Mouse (Mus musculus): ENCODE data around the gene Nucb1. TPM values are rescaled to one million over a fixed set of nuclear protein-coding genes. Genes with fewer than 3 reads are reported as not detected.
A peak's percentile ranks its signal among the peaks of the same experiment; 100 is the strongest.

Gene Nucb1
- polyA plus RNA-seq, 1 experiment from 2014 or later: 190 TPM

GRCm38 (mm10) chr7:45509181-45509882 is 874 bp downstream of the Nucb1 start:
- WGBS: 16% methylated on average over 19 of the region's 19 CpGs
- peaks cover 17% of the 10 kb centered on the region for H3K4me1 ChIP-seq (ENCODE audit: control insufficient read depth, insufficient read depth, low read length)
- peak overlapping the region; percentile 91 for H3K4me2 ChIP-seq (replicated peaks; ENCODE audit: low read depth, low read length)
- no peaks in the 10 kb centered on the region for H3K9me3 ChIP-seq (ENCODE audit: control insufficient read depth, low read length)
- H3K27ac ChIP-seq (ENCODE audit: low read depth, low read length): peak overlapping the region; percentile 92; the same call in 1 of the 2 replicates
- H3K9ac ChIP-seq (ENCODE audit: low read depth, low read length): peak overlapping the region; percentile 75
- ATAC-seq (ENCODE audit: low FRiP score, low TSS enrichment): peak; percentile 15; the same call in 1 of the 2 replicates
- peaks cover 18% of the 10 kb centered on the region for H3K36me3 ChIP-seq (ENCODE audit: control insufficient read depth, insufficient read depth, low read length)
- no peaks in the 10 kb centered on the region for H3K27me3 ChIP-seq (ENCODE audit: control insufficient read depth, insufficient read depth, low read length)
- H3K4me3 ChIP-seq (ENCODE audit: low read length): peak overlapping the region; percentile 62

DNA sequence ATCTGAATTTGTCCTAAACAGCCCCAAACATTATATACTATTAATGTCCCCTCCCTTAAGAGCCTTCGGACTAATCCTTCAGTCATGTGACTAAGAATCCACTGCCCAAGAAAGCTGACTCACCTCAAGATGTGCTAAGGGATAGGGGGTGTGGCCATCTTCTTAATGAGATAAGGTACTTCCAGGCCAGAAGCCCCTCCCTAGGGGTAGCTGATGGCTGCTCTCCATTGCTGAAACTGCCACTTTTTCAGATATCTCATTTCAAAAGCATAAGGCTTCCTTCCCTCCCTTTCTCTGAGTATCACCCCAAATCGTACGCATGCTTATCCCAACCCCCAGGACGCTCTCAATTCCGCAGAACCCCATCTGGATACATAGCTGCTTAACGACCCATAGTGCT is 1.6 kb downstream of the Nucb1 start:
- no peak for ATAC-seq (ENCODE audit: low FRiP score, low TSS enrichment)
- peak overlapping the region; percentile 62; the same call in 1 of the 2 replicates for H3K4me3 ChIP-seq (ENCODE audit: low read length)
- peak overlapping the region; percentile 29; the same call in 1 of the 2 replicates for H3K9ac ChIP-seq (ENCODE audit: low read depth, low read length)
- H3K27me3 ChIP-seq (ENCODE audit: control insufficient read depth, insufficient read depth, low read length): no peaks in the 10 kb centered on the region
- peak overlapping the region; percentile 91 for H3K4me2 ChIP-seq (replicated peaks; ENCODE audit: low read depth, low read length)
- 46% methylated on average over 6 of the region's 6 CpGs for WGBS
- peaks cover 17% of the 10 kb centered on the region for H3K4me1 ChIP-seq (ENCODE audit: control insufficient read depth, insufficient read depth, low read length)
- H3K36me3 ChIP-seq (ENCODE audit: control insufficient read depth, insufficient read depth, low read length): peaks cover 22% of the 10 kb centered on the region
- no peaks in the 10 kb centered on the region for H3K9me3 ChIP-seq (ENCODE audit: control insufficient read depth, low read length)
- H3K27ac ChIP-seq (ENCODE audit: low read depth, low read length): no peak overlapping the region; the same call in 1 of the 2 replicates

GRCm38 (mm10) chr7:45507583-45507982 is 2.6 kb downstream of the Nucb1 start:
- ATAC-seq (ENCODE audit: low FRiP score, low TSS enrichment): no peak
- no peak overlapping the region for H3K4me2 ChIP-seq (replicated peaks; ENCODE audit: low read depth, low read length)
- H3K9ac ChIP-seq (ENCODE audit: low read depth, low read length): no peak overlapping the region
- no peak overlapping the region for H3K27ac ChIP-seq (ENCODE audit: low read depth, low read length)
- H3K9me3 ChIP-seq (ENCODE audit: control insufficient read depth, low read length): no peaks in the 10 kb centered on the region
- H3K4me1 ChIP-seq (ENCODE audit: control insufficient read depth, insufficient read depth, low read length): peaks cover 17% of the 10 kb centered on the region
- no peaks in the 10 kb centered on the region for H3K27me3 ChIP-seq (ENCODE audit: control insufficient read depth, insufficient read depth, low read length)
- 88% methylated on average over 6 of the region's 6 CpGs for WGBS
- no peak overlapping the region for H3K4me3 ChIP-seq (ENCODE audit: low read length)
- peaks cover 26% of the 10 kb centered on the region for H3K36me3 ChIP-seq (ENCODE audit: control insufficient read depth, insufficient read depth, low read length)

DNA sequence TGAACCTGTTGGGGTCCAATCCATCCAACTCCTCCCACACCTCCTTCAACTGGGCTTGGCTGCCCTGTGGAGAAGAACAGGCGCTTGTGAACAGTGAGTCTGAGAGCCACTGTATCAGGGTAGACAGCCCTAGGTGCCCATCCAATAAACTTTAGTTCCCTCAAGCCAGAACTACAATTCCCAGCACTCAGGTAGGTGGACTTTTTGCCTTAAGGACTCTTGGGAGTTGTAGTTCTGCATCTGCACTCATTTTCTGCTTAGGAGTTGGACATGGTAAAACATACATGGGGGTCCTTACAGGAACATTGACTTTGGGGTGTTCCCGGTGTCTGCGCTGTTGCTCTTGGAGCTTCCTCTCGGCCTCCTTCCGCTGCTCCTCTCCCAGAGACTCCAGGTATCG is 11.8 kb downstream of the Nucb1 start:
- Histone ChIP-seq H3K4me3 (ENCODE audit: low read length) (no peak overlapping the region), H3K4me1 (ENCODE audit: control insufficient read depth, insufficient read depth, low read length) (no peaks in the 10 kb centered on the region)
- WGBS: 93% methylated on average over 6 of the region's 6 CpGs

DNA sequence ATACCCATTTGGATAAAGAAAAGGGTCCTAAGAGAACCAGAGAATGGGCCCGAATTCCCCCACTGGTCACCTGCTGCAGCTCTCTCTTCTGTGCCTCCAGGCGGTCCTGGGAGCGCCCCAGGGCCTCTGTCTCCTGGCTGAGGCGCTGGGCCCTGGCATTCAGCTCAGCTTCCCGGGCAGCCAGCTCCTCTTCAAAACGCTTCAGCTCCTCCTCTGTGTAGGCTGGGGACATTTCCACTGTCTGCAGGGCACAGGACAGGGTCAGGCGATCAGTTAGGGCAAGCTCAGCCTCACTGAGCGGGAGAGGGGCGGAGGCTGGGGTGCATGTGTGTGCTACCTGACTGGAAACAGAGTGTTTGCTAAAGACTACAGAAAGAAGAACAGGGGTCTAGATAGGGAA is 15.7 kb downstream of the Nucb1 start:
- H3K27ac ChIP-seq (ENCODE audit: low read depth, low read length): no peak overlapping the region
- H3K9me3 ChIP-seq (ENCODE audit: control insufficient read depth, low read length): no peaks in the 10 kb centered on the region
- 0 out of 2 replicates have a peak, but pooled peaks cover 9% of the 10 kb centered on the region for H3K4me1 ChIP-seq (ENCODE audit: control insufficient read depth, insufficient read depth, low read length)
- no peak overlapping the region for H3K4me2 ChIP-seq (replicated peaks; ENCODE audit: low read depth, low read length)
- 86% methylated on average over 9 of the region's 9 CpGs for WGBS
- H3K27me3 ChIP-seq (ENCODE audit: control insufficient read depth, insufficient read depth, low read length): no peaks in the 10 kb centered on the region
- H3K36me3 ChIP-seq (ENCODE audit: control insufficient read depth, insufficient read depth, low read length): peaks cover 74% of the 10 kb centered on the region
- H3K9ac ChIP-seq (ENCODE audit: low read depth, low read length): no peak overlapping the region
- no peak overlapping the region for H3K4me3 ChIP-seq (ENCODE audit: low read length)
- no peak for ATAC-seq (ENCODE audit: low FRiP score, low TSS enrichment)

More for the DNA sequence above, 11.8 kb downstream of the Nucb1 start:
- ATAC-seq (ENCODE audit: low FRiP score, low TSS enrichment): no peak
- Histone ChIP-seq H3K9me3 (ENCODE audit: control insufficient read depth, low read length) (no peaks in the 10 kb centered on the region), H3K36me3 (ENCODE audit: control insufficient read depth, insufficient read depth, low read length) (peaks cover 90% of the 10 kb centered on the region), H3K27me3 (ENCODE audit: control insufficient read depth, insufficient read depth, low read length) (no peaks in the 10 kb centered on the region), H3K9ac (ENCODE audit: low read depth, low read length) (no peak overlapping the region), H3K4me2 (replicated peaks; ENCODE audit: low read depth, low read length) (no peak overlapping the region), H3K27ac (ENCODE audit: low read depth, low read length) (no peak overlapping the region)

DNA sequence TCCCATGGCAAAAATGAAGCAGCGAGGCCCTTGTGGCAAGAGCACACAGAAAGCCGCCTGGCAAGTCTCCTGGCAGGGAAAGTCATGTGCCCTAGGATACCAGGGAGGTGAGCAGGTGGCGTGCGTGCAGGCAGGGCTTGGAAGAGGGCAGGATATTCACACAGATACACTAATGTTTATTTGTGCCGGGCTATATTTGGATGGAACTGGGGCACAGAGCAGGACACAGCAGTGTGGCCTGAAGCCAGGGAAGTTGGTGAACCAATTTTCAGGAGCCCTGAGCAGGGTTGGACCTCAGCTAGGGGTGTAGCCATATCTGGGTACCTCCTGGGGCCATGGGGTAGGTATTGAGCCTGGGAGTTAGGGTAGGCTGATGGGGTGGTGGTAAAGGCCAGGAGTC is 17.3 kb downstream of the Nucb1 start:
- H3K27me3 ChIP-seq (ENCODE audit: control insufficient read depth, insufficient read depth, low read length): no peaks in the 10 kb centered on the region
- 95% methylated on average over 5 of the region's 5 CpGs for WGBS

DNA sequence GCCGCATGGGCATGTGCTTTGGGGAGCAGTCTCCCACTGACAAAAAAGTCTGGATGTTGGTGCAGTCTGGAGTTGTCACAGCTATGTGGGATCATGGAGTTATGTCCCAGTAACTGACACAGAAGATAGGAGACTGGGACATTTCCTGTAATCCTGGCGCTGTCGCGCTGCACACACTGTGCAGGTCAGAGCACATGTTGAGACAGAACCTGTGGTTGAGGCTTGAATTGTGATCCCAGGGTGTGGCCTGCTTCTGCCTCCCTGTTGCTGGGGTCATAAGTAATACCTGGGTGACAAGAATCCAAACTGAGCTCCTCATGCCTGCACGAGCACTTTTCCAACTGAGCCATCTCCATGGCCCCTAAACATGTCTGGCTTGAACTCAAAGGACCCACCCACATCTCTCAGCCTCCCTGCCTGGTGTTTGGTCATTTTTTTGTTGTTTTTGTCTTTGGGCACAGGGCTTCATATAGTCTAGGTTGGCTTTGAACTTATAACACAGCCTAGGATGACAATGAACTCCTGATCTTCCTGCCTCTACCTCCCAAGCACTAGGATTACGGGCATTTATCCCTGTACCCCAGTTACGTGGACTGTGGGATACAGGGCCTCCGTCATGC is 17.9 kb downstream of the Nucb1 start:
- no peak overlapping the region for H3K4me3 ChIP-seq (ENCODE audit: low read length)
- 96% methylated on average over 8 of the region's 8 CpGs for WGBS
- H3K27ac ChIP-seq (ENCODE audit: low read depth, low read length): no peak overlapping the region
- peaks cover 52% of the 10 kb centered on the region for H3K36me3 ChIP-seq (ENCODE audit: control insufficient read depth, insufficient read depth, low read length)
- H3K9ac ChIP-seq (ENCODE audit: low read depth, low read length): no peak overlapping the region
- H3K4me2 ChIP-seq (replicated peaks; ENCODE audit: low read depth, low read length): no peak overlapping the region
- no peaks in the 10 kb centered on the region for H3K9me3 ChIP-seq (ENCODE audit: control insufficient read depth, low read length)
- no peaks in the 10 kb centered on the region for H3K27me3 ChIP-seq (ENCODE audit: control insufficient read depth, insufficient read depth, low read length)
- no peak for ATAC-seq (ENCODE audit: low FRiP score, low TSS enrichment)
- H3K4me1 ChIP-seq (ENCODE audit: control insufficient read depth, insufficient read depth, low read length): 0 out of 2 replicates have a peak, but pooled peaks cover 17% of the 10 kb centered on the region

More for the DNA sequence above, 17.3 kb downstream of the Nucb1 start:
- H3K4me2 ChIP-seq (replicated peaks; ENCODE audit: low read depth, low read length): no peak overlapping the region
- H3K36me3 ChIP-seq (ENCODE audit: control insufficient read depth, insufficient read depth, low read length): peaks cover 58% of the 10 kb centered on the region
- ATAC-seq (ENCODE audit: low FRiP score, low TSS enrichment): no peak
- H3K4me1 ChIP-seq (ENCODE audit: control insufficient read depth, insufficient read depth, low read length): 0 out of 2 replicates have a peak, but pooled peaks cover 17% of the 10 kb centered on the region
- H3K9ac ChIP-seq (ENCODE audit: low read depth, low read length): no peak overlapping the region
- no peaks in the 10 kb centered on the region for H3K9me3 ChIP-seq (ENCODE audit: control insufficient read depth, low read length)
- no peak overlapping the region for H3K4me3 ChIP-seq (ENCODE audit: low read length)
- no peak overlapping the region for H3K27ac ChIP-seq (ENCODE audit: low read depth, low read length)

DNA sequence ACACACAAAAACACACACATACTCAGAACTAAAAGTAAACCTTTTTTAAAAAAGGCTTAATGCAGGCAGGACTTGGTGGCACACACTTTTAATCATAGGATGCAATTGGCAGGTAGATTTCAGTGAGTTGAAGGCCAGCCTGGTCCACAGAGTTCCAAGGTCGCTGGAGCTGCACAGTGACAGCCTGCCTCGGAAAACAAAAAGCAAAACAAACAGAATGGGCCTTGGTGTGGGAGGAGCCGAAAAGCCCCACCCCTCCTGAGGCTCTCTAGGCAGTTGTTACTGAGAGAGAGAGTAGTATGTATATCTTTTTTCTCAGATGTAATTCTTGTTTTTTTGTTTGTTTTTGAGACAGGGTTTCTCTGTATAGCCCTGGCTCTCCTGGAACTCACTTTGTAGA is 18.9 kb downstream of the Nucb1 start:
- no peak for ATAC-seq (ENCODE audit: low FRiP score, low TSS enrichment)
- H3K36me3 ChIP-seq (ENCODE audit: control insufficient read depth, insufficient read depth, low read length): peaks cover 42% of the 10 kb centered on the region
- H3K4me3 ChIP-seq (ENCODE audit: low read length): no peak overlapping the region
- 0 out of 2 replicates have a peak, but pooled peaks cover 17% of the 10 kb centered on the region for H3K4me1 ChIP-seq (ENCODE audit: control insufficient read depth, insufficient read depth, low read length)
- no peak overlapping the region for H3K27ac ChIP-seq (ENCODE audit: low read depth, low read length)
- WGBS: 10% methylated on average over 3 of the region's 3 CpGs
- no peak overlapping the region for H3K4me2 ChIP-seq (replicated peaks; ENCODE audit: low read depth, low read length)
- H3K9ac ChIP-seq (ENCODE audit: low read depth, low read length): no peak overlapping the region
- no peaks in the 10 kb centered on the region for H3K27me3 ChIP-seq (ENCODE audit: control insufficient read depth, insufficient read depth, low read length)
- H3K9me3 ChIP-seq (ENCODE audit: control insufficient read depth, low read length): no peaks in the 10 kb centered on the region

GRCm38 (mm10) chr7:45490822-45491221 is 19.4 kb downstream of the Nucb1 start:
- Histone ChIP-seq H3K4me1 (ENCODE audit: control insufficient read depth, insufficient read depth, low read length) (0 out of 2 replicates have a peak, but pooled peaks cover 17% of the 10 kb centered on the region), H3K9me3 (ENCODE audit: control insufficient read depth, low read length) (no peaks in the 10 kb centered on the region), H3K4me2 (replicated peaks; ENCODE audit: low read depth, low read length) (no peak overlapping the region), H3K27ac (ENCODE audit: low read depth, low read length) (no peak overlapping the region), H3K36me3 (ENCODE audit: control insufficient read depth, insufficient read depth, low read length) (peaks cover 37% of the 10 kb centered on the region), H3K4me3 (ENCODE audit: low read length) (no peak overlapping the region), H3K27me3 (ENCODE audit: control insufficient read depth, insufficient read depth, low read length) (no peaks in the 10 kb centered on the region), H3K9ac (ENCODE audit: low read depth, low read length) (no peak overlapping the region)
- 16% methylated on average over 9 of the region's 9 CpGs for WGBS
- ATAC-seq (ENCODE audit: low FRiP score, low TSS enrichment): peak; percentile 55
